Mouse (Mus musculus) MEL (cell line): ENCODE results near the gene Ccr4.

Experiments
- E2F4 ChIP-seq: IDR thresholded peaks from 2 replicates; pipeline ENCODE4 v1.6.1; 2011; ENCODE audit warnings: low read depth, low read length, improper control_type of control experiment, borderline replicate concordance
- ZNF384 ChIP-seq: IDR thresholded peaks from 2 replicates; pipeline ENCODE4 v1.6.1; 2012; ENCODE audit warnings: low read depth, mild to moderate bottlenecking, inconsistent platforms, low read length, improper control_type of control experiment

DNA sequence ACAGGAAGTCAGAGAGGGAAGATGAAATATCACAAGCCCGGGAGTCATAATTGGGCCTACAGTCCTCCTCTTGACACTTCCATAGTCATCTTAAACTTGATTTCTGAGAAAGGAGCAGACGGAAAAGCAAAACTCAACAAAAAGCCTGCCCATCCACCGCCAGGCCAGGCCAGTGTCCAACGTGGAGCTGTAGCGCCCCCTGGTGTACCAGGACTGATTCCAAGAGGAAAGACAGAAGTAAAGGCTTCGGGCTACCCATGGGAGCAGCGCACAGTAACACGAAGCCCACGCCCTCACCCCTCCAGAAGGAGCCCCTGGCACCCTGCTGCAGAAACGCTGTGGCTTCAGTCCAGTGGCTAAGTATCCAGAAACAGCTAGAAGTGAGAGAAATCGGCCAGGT lies 6.5 kb downstream of the Ccr4 start:
- TF ChIP-seq E2F4: no peak
- TF ChIP-seq ZNF384: no peak
